Mouse (Mus musculus) stomach, embryonic 15.5 days (tissue): ENCODE data around the gene Olfr821. TPM values are rescaled to one million over a fixed set of nuclear protein-coding genes. Genes with fewer than 3 reads are reported as not detected.
"Not testable (repeated sequence)": the region's sequence is repeated elsewhere in the genome, so short reads cannot be mapped to it uniquely, and the experiment has no call there.

ENCODE experiments used
- ATAC-seq: fragments of 200-750 bp; cut with Nextera tagmentation; 2 replicates; pipeline ENCODE4 v1.8.0; 2017; ENCODE audit warnings: low read depth, moderate number of reproducible peaks, moderate TSS enrichment; ENCODE audit not compliant: insufficient read depth, low FRiP score
- H3K27ac ChIP-seq: fragments of 300-500 bp; sonication (generic); 2 replicates; pipeline ENCODE4 v1.5.1; 2015; ENCODE audit warnings: mild to moderate bottlenecking, inconsistent platforms
- H3K27me3 ChIP-seq: fragments of 300-500 bp; sonication (generic); replicated peaks from 2 replicates; pipeline ENCODE4 v1.6.1; 2015; ENCODE audit warnings: inconsistent platforms
- H3K36me3 ChIP-seq: fragments of 300-500 bp; sonication (generic); 2 replicates; pipeline ENCODE4 v1.6.1; 2015; ENCODE audit warnings: inconsistent platforms
- H3K4me1 ChIP-seq: fragments of 300-500 bp; sonication (generic); 2 replicates; pipeline ENCODE4 v1.6.1; 2015; ENCODE audit warnings: inconsistent platforms
- H3K4me2 ChIP-seq: fragments of 300-500 bp; sonication (generic); 2 replicates; pipeline ENCODE4 v1.6.1; 2015; ENCODE audit warnings: mild to moderate bottlenecking, inconsistent platforms
- H3K4me3 ChIP-seq: fragments of 300-500 bp; sonication (generic); replicated peaks from 2 replicates; pipeline ENCODE4 v1.5.1; 2015; ENCODE audit warnings: inconsistent platforms
- H3K9ac ChIP-seq: fragments of 300-500 bp; sonication (generic); 2 replicates; pipeline ENCODE4 v1.6.1; 2015; ENCODE audit warnings: inconsistent platforms
- H3K9me3 ChIP-seq: fragments of 300-500 bp; sonication (generic); 2 replicates; pipeline ENCODE4 v1.6.1; 2016; ENCODE audit warnings: inconsistent platforms
- WGBS: fragments of 180-500 bp; shearing (Covaris S2); methylation state at CpG from one replicate; pipeline ENCODE4 v1.1.7; 2015; 5-methylcytosine and 5-hydroxymethylcytosine counted together
- polyA plus RNA-seq: library from polyadenylated mRNA; unstranded; fragments of >200 nt; fragmentation: Nextera tagmentation; extraction: Ambion mirVana; gene quantifications from 2 replicates; pipeline ENCODE4 v1.2.1, GENCODE M21; 2015

Olfr821 gene
- polyA plus RNA-seq: not detected in 2 replicates

GRCm38 (mm10) chr10:130030048-130030447 lies at the start of gene Olfr821:
Olfr821 (plus strand) TSS chr10:130030348.
- H3K36me3 ChIP-seq: no peaks in the 10 kb centered on the region
- H3K4me1 ChIP-seq: no peaks in the 10 kb centered on the region
- no peak within 1 kb of the TSS for H3K27ac ChIP-seq
- no peak for ATAC-seq
- H3K27me3 ChIP-seq: no peaks in the 10 kb centered on the region
- no peak within 1 kb of the TSS for H3K4me2 ChIP-seq
- no peak within 1 kb of the TSS for H3K4me3 ChIP-seq
- H3K9ac ChIP-seq: no peak within 1 kb of the TSS
- H3K9me3 ChIP-seq: no peaks in the 10 kb centered on the region

GRCm38 (mm10) chr10:129981867-129982266 lies 48.3 kb upstream of the Olfr821 start:
- ATAC-seq, H3K27me3 ChIP-seq, H3K27ac ChIP-seq, H3K4me2 ChIP-seq, H3K4me1 ChIP-seq, H3K9ac ChIP-seq, H3K9me3 ChIP-seq, H3K4me3 ChIP-seq, H3K36me3 ChIP-seq: not testable (repeated sequence)
- WGBS: no CpG with 5 or more reads among the region's 3 CpGs

GRCm38 (mm10) chr10:129984962-129985361 lies 45.2 kb upstream of the Olfr821 start, which contains the start of gene Gm10310:
Gm10310 (minus strand) TSS chr10:129985062.
- H3K36me3 ChIP-seq, H3K27ac ChIP-seq, H3K27me3 ChIP-seq, H3K9ac ChIP-seq, H3K4me1 ChIP-seq, H3K4me2 ChIP-seq, ATAC-seq, H3K4me3 ChIP-seq, H3K9me3 ChIP-seq: not testable (repeated sequence)
- WGBS: no CpG with 5 or more reads among the region's 1 CpGs

DNA sequence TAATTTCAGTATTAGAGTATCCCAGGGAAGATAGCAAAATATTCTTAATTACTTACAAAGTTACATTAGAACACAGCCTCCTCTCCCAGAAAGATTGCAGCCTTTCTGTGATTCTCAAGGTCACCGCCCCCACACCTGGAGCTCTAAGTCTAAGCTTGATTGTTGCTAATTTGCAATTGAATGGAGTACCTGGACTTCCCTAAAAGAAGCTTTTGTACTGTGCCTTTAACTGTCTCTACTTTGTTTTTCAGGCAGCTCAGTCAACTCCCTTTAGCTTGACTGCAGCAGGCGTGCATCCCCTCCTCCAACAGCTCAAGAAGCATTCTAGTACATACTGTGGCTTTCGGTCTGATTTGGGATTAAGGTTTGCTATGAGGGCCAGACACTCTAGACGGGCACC lies 26.0 kb upstream of the Olfr821 start:
- 86% methylated on average over 4 of the region's 4 CpGs for WGBS
- not testable (repeated sequence) for H3K4me2 ChIP-seq, H3K4me3 ChIP-seq, H3K36me3 ChIP-seq, H3K9ac ChIP-seq, H3K27ac ChIP-seq, ATAC-seq, H3K9me3 ChIP-seq, H3K4me1 ChIP-seq, H3K27me3 ChIP-seq

DNA sequence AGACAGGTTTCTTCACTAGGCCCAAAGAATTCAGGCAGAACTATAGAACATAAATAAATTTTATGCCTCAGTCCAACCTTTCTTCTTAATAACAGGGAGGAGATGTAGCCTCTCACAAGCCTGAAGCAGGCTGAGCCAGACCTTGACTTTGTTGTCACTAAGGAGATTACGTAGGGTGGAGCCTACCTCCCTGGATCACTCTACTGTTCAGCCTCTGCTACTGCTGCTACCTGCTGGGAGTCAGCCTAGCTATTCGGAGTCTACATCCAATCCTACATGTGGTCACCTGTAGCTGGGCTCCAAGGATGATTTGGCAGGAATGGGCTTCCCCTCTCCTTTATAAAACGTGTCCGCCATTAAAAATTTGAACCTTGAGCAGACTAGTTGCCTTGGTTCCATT lies 24.8 kb upstream of the Olfr821 start:
- not testable (repeated sequence) for H3K4me2 ChIP-seq, H3K4me1 ChIP-seq, H3K27ac ChIP-seq, H3K9ac ChIP-seq, ATAC-seq, H3K36me3 ChIP-seq, H3K27me3 ChIP-seq, H3K9me3 ChIP-seq, H3K4me3 ChIP-seq
- 86% methylated on average over 4 of the region's 4 CpGs for WGBS

- no peaks in the 10 kb centered on the region for H3K4me1 ChIP-seq
- H3K9me3 ChIP-seq: no peaks in the 10 kb centered on the region
- no peak for ATAC-seq
- H3K27me3 ChIP-seq: no peaks in the 10 kb centered on the region
- no peak within 1 kb of the TSS for H3K9ac ChIP-seq
- H3K4me3 ChIP-seq: no peak within 1 kb of the TSS
- no peak within 1 kb of the TSS for H3K27ac ChIP-seq
- no peaks in the 10 kb centered on the region for H3K36me3 ChIP-seq
- no peak within 1 kb of the TSS for H3K4me2 ChIP-seq
Measured at GRCm38 (mm10) chr10:130012321-130012720, 17.8 kb upstream of the Olfr821 start, which contains the start of gene Olfr820. Olfr820 (plus strand) TSS chr10:130012621.

DNA sequence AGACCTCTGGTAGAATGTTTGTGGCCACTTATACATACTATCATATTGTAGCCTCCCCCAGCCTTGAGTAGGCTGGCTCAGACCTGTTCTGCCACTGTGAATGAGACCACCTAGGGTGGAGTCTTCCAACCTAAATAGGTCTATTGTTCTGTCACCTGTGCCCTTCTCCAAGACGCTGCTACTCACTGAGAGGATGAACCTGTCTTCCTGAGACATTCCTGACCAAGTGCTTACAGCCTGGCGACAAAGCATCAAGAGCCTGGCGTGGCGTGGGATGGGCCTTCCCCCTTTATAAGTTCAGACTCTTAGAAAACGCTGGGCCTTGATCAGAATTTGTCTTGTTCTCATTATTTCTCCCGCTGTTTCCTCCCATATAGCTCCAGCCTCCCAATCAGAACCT lies 6.9 kb downstream of the Olfr821 start:
- H3K36me3 ChIP-seq: no peaks in the 10 kb centered on the region
- 71% methylated on average over 6 of the region's 6 CpGs for WGBS
- no peaks in the 10 kb centered on the region for H3K4me1 ChIP-seq
- ATAC-seq: no peak
- no peak overlapping the region for H3K4me2 ChIP-seq
- H3K27me3 ChIP-seq: no peaks in the 10 kb centered on the region
- H3K9ac ChIP-seq: no peak overlapping the region
- H3K4me3 ChIP-seq: no peak overlapping the region
- no peak overlapping the region for H3K27ac ChIP-seq
- H3K9me3 ChIP-seq: no peaks in the 10 kb centered on the region

- Histone ChIP-seq H3K27ac (no peak within 1 kb of the TSS), H3K9me3 (no peaks in the 10 kb centered on the region), H3K9ac (no peak within 1 kb of the TSS), H3K27me3 (no peaks in the 10 kb centered on the region), H3K4me2 (no peak within 1 kb of the TSS), H3K4me3 (no peak within 1 kb of the TSS), H3K36me3 (no peaks in the 10 kb centered on the region), H3K4me1 (no peaks in the 10 kb centered on the region)
- ATAC-seq: no peak
Measured at GRCm38 (mm10) chr10:130070910-130071309, 40.8 kb downstream of the Olfr821 start, which contains the start of gene Olfr822. Olfr822 (plus strand) TSS chr10:130071210.

Other genes with a start within 250 kb of the Olfr821 start
- gene Olfr810, start 235.4 kb upstream of the Olfr821 start, polyA plus RNA-seq: not detected in 2 replicates
- gene Olfr811, start 226.0 kb upstream of the Olfr821 start, polyA plus RNA-seq: not detected in 2 replicates
- gene Olfr812, start 184.3 kb upstream of the Olfr821 start, polyA plus RNA-seq: not detected in 2 replicates
- gene Olfr813, start 175.0 kb upstream of the Olfr821 start, polyA plus RNA-seq: not detected in 2 replicates
- gene Olfr814, start 150.5 kb upstream of the Olfr821 start, polyA plus RNA-seq: not detected in 2 replicates
- gene Olfr815, start 124.5 kb upstream of the Olfr821 start, polyA plus RNA-seq: not detected in 2 replicates
- gene Olfr816, start 114.8 kb upstream of the Olfr821 start, polyA plus RNA-seq: not detected in 2 replicates
- gene Olfr818, start 81.2 kb upstream of the Olfr821 start, polyA plus RNA-seq: not detected in 2 replicates
- gene Olfr819, start 63.1 kb upstream of the Olfr821 start, polyA plus RNA-seq: not detected in 2 replicates
- gene Olfr247, start 54.2 kb upstream of the Olfr821 start, polyA plus RNA-seq: not detected in 2 replicates
- not detected in 2 replicates for gene Gm10310, start 45.3 kb upstream of the Olfr821 start, polyA plus RNA-seq
- gene Olfr820, start 17.7 kb upstream of the Olfr821 start, polyA plus RNA-seq: not detected in 2 replicates
- not detected in 2 replicates for gene Olfr822, start 40.9 kb downstream of the Olfr821 start, polyA plus RNA-seq
- gene Olfr823, start 85.0 kb downstream of the Olfr821 start, polyA plus RNA-seq: not detected in 2 replicates
- not detected in 2 replicates for gene Olfr824, start 99.7 kb downstream of the Olfr821 start, polyA plus RNA-seq
- not detected in 2 replicates for gene Olfr825, start 136.4 kb downstream of the Olfr821 start, polyA plus RNA-seq
- gene Olfr826, start 153.8 kb downstream of the Olfr821 start, polyA plus RNA-seq: not detected in 2 replicates
- gene Olfr827, start 184.1 kb downstream of the Olfr821 start, polyA plus RNA-seq: not detected in 2 replicates
- 0.08 and 0.13 TPM in 2 replicates for gene Neurod4, start 249.9 kb downstream of the Olfr821 start, polyA plus RNA-seq